Mouse (Mus musculus) intestine, postnatal 0 days (tissue): Measurements from ENCODE around the gene Arid5a. TPM values are rescaled to one million over a fixed set of nuclear protein-coding genes. Genes with fewer than 3 reads are reported as not detected.

Experiments
- ATAC-seq: fragments of 200-750 bp; cut with Nextera tagmentation; 2 replicates; pipeline ENCODE4 v1.8.0; 2017; ENCODE audit warnings: mild to moderate bottlenecking, moderate TSS enrichment, moderate library complexity
- H3K27ac ChIP-seq: fragments of 300-500 bp; sonication (generic); 2 replicates; pipeline ENCODE4 v1.5.1; 2014; ENCODE audit warnings: mild to moderate bottlenecking, low read depth, low read length, moderate library complexity
- H3K27me3 ChIP-seq: fragments of 300-500 bp; sonication (generic); replicated peaks from 2 replicates; pipeline ENCODE4 v1.6.1; 2014; ENCODE audit warnings: low read length, mixed read lengths; ENCODE audit not compliant: control insufficient read depth, insufficient read depth
- H3K36me3 ChIP-seq: fragments of 300-500 bp; sonication (generic); 2 replicates; pipeline ENCODE4 v1.6.1; 2014; ENCODE audit warnings: mild to moderate bottlenecking, moderate library complexity; ENCODE audit not compliant: control insufficient read depth, insufficient read depth
- H3K4me1 ChIP-seq: fragments of 300-500 bp; sonication (generic); replicated peaks from 2 replicates; pipeline ENCODE4 v1.6.1; 2014; ENCODE audit warnings: antibody characterized with exemption, low read length, mixed read lengths; ENCODE audit not compliant: control insufficient read depth, insufficient read depth
- H3K4me2 ChIP-seq: fragments of 300-500 bp; sonication (generic); replicated peaks from 2 replicates; pipeline ENCODE4 v1.6.1; 2014; ENCODE audit warnings: low read depth, mild to moderate bottlenecking, moderate library complexity
- H3K4me3 ChIP-seq: fragments of 300-500 bp; sonication (generic); 2 replicates; pipeline ENCODE4 v1.5.1; 2014; ENCODE audit warnings: low read depth, low read length
- H3K9ac ChIP-seq: fragments of 300-500 bp; sonication (generic); 2 replicates; pipeline ENCODE4 v1.6.1; 2014; ENCODE audit warnings: mild to moderate bottlenecking, low read depth, low read length
- H3K9me3 ChIP-seq: fragments of 300-500 bp; sonication (generic); 2 replicates; pipeline ENCODE4 v1.6.1; 2016; ENCODE audit warnings: mixed run types; ENCODE audit not compliant: control insufficient read depth
- CTCF ChIP-seq: sonication (generic); IDR thresholded peaks from 2 replicates; pipeline ENCODE4 v1.5.1; 2016; ENCODE audit warnings: low read depth, mild to moderate bottlenecking, control low read depth, antibody characterized with exemption, moderate library complexity
- WGBS: fragments of 180-500 bp; shearing (Covaris S2); extraction: QIAGEN DNeasy Blood & Tissue Kit; methylation state at CpG from one replicate; pipeline ENCODE4 v1.1.7; 2014; 5-methylcytosine and 5-hydroxymethylcytosine counted together
- polyA plus RNA-seq: library from polyadenylated mRNA; unstranded; fragments of >200 nt; fragmentation: Nextera tagmentation; extraction: Ambion mirVana; gene quantifications from 2 replicates; pipeline ENCODE4 v1.2.1, GENCODE M21; 2015

Gene Arid5a
- polyA plus RNA-seq, 1 experiment from 2014 or later, result 3.6 TPM

GRCm38 (mm10) chr1:36314959-36315775 lies 7.6 kb downstream of the Arid5a start:
- no peaks in the 10 kb centered on the region for H3K36me3 ChIP-seq

GRCm38 (mm10) chr1:36315776-36316100 lies 8.2 kb downstream of the Arid5a start:
- H3K27me3 ChIP-seq, result no peaks in the 10 kb centered on the region
- H3K9ac ChIP-seq, result no peak overlapping the region
- no peak overlapping the region for H3K4me3 ChIP-seq
- no peaks in the 10 kb centered on the region for H3K4me1 ChIP-seq
- H3K9me3 ChIP-seq, result no peaks in the 10 kb centered on the region
- no peak overlapping the region for H3K27ac ChIP-seq
- no peak for ATAC-seq
- no peak for TF ChIP-seq CTCF
- no peak overlapping the region for H3K4me2 ChIP-seq
- WGBS, result 86% methylated on average over 2 of the region's 2 CpGs
- no peaks in the 10 kb centered on the region for H3K36me3 ChIP-seq

More at GRCm38 (mm10) chr1:36314959-36315775, 7.6 kb downstream of the Arid5a start:
- TF ChIP-seq CTCF, result no peak
- Histone ChIP-seq H3K9ac (no peak overlapping the region), H3K4me3 (no peak overlapping the region), H3K27ac (no peak overlapping the region), H3K4me2 (no peak overlapping the region), H3K9me3 (no peaks in the 10 kb centered on the region), H3K4me1 (no peaks in the 10 kb centered on the region), H3K27me3 (no peaks in the 10 kb centered on the region)
- WGBS, result 88% methylated on average over 11 of the region's 11 CpGs
- ATAC-seq, result no peak

GRCm38 (mm10) chr1:36321164-36321563 lies 13.6 kb downstream of the Arid5a start:
- H3K27me3 ChIP-seq, result no peaks in the 10 kb centered on the region
- H3K9me3 ChIP-seq, result no peaks in the 10 kb centered on the region
- 62% methylated on average over 2 of the region's 2 CpGs for WGBS
- no peak overlapping the region for H3K9ac ChIP-seq
- TF ChIP-seq CTCF, result no peak
- no peaks in the 10 kb centered on the region for H3K4me1 ChIP-seq
- H3K4me3 ChIP-seq, result no peak overlapping the region
- no peak overlapping the region for H3K4me2 ChIP-seq
- no peak for ATAC-seq
- H3K36me3 ChIP-seq, result no peaks in the 10 kb centered on the region
- H3K27ac ChIP-seq, result no peak overlapping the region

GRCm38 (mm10) chr1:36321829-36322573 lies 14.5 kb downstream of the Arid5a start:
- peak; percentile 70 for TF ChIP-seq CTCF
- no peak overlapping the region for H3K4me2 ChIP-seq
- no peaks in the 10 kb centered on the region for H3K9me3 ChIP-seq
- 61% methylated on average over 11 of the region's 11 CpGs for WGBS
- no peak overlapping the region for H3K27ac ChIP-seq
- no peak overlapping the region for H3K9ac ChIP-seq
- H3K4me1 ChIP-seq, result no peaks in the 10 kb centered on the region
- no peaks in the 10 kb centered on the region for H3K27me3 ChIP-seq
- ATAC-seq, result peak; percentile 44; the same call in 1 of the 2 replicates
- H3K4me3 ChIP-seq, result no peak overlapping the region
- H3K36me3 ChIP-seq, result no peaks in the 10 kb centered on the region

GRCm38 (mm10) chr1:36323076-36323475 lies 15.5 kb downstream of the Arid5a start:
- Histone ChIP-seq H3K9ac (no peak overlapping the region), H3K9me3 (no peaks in the 10 kb centered on the region), H3K27ac (no peak overlapping the region), H3K36me3 (no peaks in the 10 kb centered on the region), H3K27me3 (no peaks in the 10 kb centered on the region), H3K4me3 (no peak overlapping the region), H3K4me2 (no peak overlapping the region), H3K4me1 (no peaks in the 10 kb centered on the region)
- no peak for ATAC-seq
- TF ChIP-seq CTCF, result no peak
- WGBS, result 59% methylated on average over 9 of the region's 9 CpGs

GRCm38 (mm10) chr1:36323746-36324448 lies 16.4 kb downstream of the Arid5a start:
- TF ChIP-seq CTCF, result peak; percentile 87

More at GRCm38 (mm10) chr1:36323746-36324448, 16.4 kb downstream of the Arid5a start:
- no peak overlapping the region for H3K27ac ChIP-seq
- no peak overlapping the region for H3K4me3 ChIP-seq
- no peaks in the 10 kb centered on the region for H3K27me3 ChIP-seq
- no peak overlapping the region for H3K9ac ChIP-seq
- 21% methylated on average over 8 of the region's 8 CpGs for WGBS
- H3K4me2 ChIP-seq, result no peak overlapping the region
- 0 out of 2 replicates have a peak, but pooled peaks have one; percentile 30 for ATAC-seq
- no peaks in the 10 kb centered on the region for H3K9me3 ChIP-seq
- no peaks in the 10 kb centered on the region for H3K36me3 ChIP-seq
- H3K4me1 ChIP-seq, result no peaks in the 10 kb centered on the region
